Mouse (Mus musculus) stomach, postnatal 0 days (tissue): ENCODE measurements around the gene Frrs1.

Source experiments
- CTCF ChIP-seq: IDR thresholded peaks from 2 replicates; pipeline ENCODE4 v1.5.1; 2016; ENCODE audit warnings: antibody characterized with exemption, low read depth, mild to moderate bottlenecking, moderate library complexity
- EP300 ChIP-seq: optimal IDR thresholded peaks from 2 replicates; pipeline ENCODE3; 2016; ENCODE audit warnings: antibody characterized with exemption

DNA sequence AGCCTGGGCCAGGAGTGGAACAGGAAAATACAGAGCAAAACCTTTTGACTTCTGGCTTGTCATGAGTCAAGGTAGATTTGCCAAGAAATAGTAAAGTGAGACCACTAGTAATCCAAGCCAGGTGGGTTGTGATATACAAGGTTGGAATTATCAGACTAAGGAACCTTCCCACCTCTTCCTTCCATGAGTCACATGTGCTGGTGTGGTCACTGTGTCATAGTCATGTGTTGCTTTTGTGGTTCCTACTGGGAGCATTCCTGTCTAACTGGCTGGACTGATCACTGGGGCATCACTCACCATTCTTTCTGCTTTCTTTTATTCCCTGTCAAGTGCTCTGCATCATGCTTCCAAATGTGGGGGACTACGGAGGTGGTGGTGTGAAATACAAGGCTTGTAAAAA lies 11.2 kb upstream of the Frrs1 start:
- TF ChIP-seq CTCF: no peak
- TF ChIP-seq EP300: no peak
